Mouse (Mus musculus): ENCODE measurements around the gene Tmem53.

- 0 out of 2 replicates have a peak, but pooled peaks have one; percentile 18 for TF ChIP-seq CTCF (IDR thresholded peaks at IDR 0.05; ENCODE audit: borderline replicate concordance, control insufficient read depth, extremely low read depth, insufficient read depth, low read length, poor library complexity)
- no peak for TF ChIP-seq POLR2A (IDR thresholded peaks at IDR 0.05; ENCODE audit: control insufficient read depth, extremely low read depth, insufficient read depth, low read length, poor library complexity)
These were observed 61.3 kb downstream of the Tmem53 start for GRCm38 (mm10) chr4:117313085-117313424.
